Mouse (Mus musculus) cerebral cortex, adult 2 months (tissue): ENCODE results near the gene Sapcd1.

Source experiments
- WGBS: fragments of 180-500 bp; shearing (Covaris S2); methylation state at CpG from one replicate; pipeline ENCODE4 v1.1.7; 2018; 5-methylcytosine and 5-hydroxymethylcytosine counted together

Sapcd1 gene

GRCm38 (mm10) chr17:34979631-34980030 is 48.2 kb downstream of the Sapcd1 start:
- WGBS, result 94% methylated on average over 4 of the region's 4 CpGs

GRCm38 (mm10) chr17:34978239-34978638 is 49.6 kb downstream of the Sapcd1 start:
- whole genome bisulfite sequencing, result 91% methylated on average over 27 of the region's 27 CpGs

DNA sequence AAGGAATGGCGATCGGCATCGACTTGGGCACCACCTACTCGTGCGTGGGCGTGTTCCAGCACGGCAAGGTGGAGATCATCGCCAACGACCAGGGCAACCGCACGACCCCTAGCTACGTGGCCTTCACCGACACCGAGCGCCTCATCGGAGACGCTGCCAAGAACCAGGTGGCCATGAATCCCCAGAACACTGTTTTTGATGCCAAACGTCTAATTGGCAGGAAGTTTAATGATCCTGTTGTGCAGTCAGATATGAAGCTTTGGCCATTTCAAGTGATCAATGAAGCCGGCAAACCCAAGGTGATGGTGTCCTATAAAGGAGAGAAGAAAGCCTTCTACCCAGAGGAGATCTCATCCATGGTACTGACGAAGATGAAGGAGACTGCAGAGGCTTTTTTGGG is 50.8 kb downstream of the Sapcd1 start:
- WGBS, result 94% methylated on average over 20 of the region's 20 CpGs
